Mouse (Mus musculus) retina, postnatal 1 day (tissue): Measurements from ENCODE around the gene Lrrc27.

Experiments used
- DNase-seq: peaks from one replicate; pipeline ENCODE4 v3.0.0-alpha.2; 2012

Gene Lrrc27

DNA sequence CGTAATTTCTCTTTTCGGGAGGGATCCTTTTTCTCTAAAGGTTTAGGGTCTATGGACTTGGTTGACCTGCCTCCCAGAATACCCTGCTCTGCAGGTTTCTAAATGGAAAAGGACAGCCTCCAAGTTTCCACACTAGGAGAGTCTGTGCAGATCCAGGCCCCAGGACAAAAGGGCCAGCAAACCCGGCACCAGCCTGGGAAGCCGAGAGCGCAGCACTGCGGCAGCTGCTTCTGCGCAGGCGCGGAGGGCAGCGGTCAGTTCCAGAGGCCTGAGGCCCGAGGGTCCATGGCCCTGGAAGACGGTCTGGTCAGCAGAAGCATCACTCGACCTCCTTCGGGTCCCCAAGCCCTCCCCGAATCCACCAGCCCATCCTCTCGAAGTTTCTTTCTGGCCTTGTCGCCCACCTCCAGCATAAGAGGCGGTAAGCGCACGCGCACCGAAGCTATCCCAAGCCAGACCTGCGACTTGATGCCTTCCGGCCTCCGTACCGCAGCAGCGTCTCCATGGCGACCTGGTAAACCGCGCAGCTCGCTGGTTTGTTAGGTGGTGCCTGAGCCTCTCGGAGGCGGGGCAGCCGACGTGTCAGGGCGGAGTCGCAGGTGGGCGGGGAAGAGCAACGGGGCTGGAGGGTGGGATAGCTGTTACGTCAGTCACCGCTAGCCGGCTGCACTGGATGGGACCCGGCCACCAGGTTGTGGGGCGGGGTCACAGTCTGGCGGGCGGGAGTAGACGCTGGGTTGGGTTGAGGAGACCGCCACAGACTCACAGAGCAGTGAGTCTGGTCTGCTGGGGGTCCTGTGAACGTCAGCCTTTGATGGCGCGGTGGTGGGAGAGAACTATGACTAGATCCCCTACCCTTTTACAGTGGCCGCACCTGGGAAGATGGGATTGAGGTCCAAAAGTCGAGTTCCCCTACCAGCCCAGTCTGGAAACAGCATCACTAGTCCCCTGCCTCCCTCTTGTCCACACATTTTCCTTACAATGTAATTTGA, at the start of gene Lrrc27, which contains the start of gene Stk32c:
Gene Lrrc27, plus strand, starts transcription at position 235 of the 992 bp plus-strand sequence.
Gene Stk32c, minus strand, starts transcription at position 554 of the 992 bp plus-strand sequence.
- peak; percentile 100 for DNase-seq

DNA sequence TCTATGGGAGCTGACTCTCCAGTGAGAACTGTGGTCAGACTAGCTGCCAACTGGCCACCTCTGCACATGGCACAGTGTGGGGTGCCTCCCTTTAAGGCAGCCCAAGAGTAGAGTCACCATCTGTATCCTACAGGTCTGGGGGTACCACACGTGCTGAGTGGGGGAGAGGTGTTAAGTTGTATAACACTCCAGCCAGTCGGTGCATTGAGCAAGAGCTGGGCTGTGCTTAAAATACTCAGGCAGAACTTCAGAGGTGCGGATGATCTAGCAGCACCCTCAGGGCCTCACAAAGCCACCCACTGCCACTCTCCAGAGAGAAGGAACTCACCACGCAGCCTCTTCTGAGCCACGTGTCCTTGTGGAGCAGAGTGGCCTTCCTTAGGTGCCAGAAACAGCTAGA, 48.4 kb upstream of the Lrrc27 start:
- DNase-seq: no peak

DNA sequence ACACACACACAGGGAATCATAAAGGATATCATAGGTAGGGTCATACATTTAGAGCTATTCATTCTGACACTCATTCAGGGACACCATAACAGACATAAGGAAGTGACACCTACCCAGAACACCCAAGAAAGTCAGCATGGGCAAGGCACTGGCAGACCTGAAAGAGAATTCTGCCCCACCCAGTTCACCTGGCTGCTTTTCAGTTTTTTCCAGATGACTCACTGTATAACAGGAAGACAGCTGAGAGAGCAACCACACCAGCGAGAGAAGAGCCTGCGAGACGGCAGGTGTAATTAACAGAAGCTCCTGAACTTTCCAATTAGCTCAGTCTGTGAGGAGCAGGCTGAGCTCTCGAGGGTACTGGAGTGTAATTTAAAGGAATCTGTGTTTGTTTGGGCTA, 43.6 kb upstream of the Lrrc27 start:
- no peak for DNase-seq

DNA sequence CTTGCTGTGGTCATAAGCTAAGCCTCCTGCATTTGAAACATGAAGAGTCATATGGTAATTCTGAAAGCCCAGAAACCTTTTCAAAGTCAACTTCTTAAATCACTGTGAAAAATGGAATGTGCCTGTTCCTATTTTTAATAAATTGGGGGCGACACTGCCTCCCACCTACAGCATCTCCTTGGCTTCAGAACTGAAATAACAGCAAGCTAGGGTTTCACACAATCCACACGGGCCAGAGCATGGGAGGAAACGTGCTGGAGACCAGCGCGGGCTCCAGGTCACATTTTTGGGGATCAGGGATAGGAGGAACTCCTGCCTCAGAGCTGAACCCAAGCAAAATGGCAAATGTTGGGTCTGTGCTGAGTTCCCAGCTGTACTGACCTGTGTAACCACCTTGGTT, 33.5 kb upstream of the Lrrc27 start:
- DNase-seq: no peak

DNA sequence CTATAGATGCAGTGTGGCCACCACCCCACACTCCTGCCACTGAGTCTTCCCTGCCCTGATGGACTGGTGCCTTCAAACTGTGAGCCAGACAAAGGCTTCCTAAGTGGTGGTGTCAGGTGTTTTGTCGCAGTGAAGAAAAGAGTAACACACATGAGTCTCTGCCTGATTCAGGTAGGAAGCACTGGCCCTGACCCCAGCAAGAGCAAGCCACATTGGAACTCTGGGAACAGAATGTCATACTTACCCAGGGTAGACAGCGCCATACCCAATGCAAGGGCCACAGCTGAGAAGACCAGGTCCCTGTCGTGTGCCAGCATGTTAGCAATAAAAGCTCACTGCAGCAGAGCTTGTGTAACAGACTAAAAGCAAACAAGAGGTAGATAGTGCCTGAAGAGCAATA, 32.7 kb upstream of the Lrrc27 start:
- no peak for DNase-seq

DNA sequence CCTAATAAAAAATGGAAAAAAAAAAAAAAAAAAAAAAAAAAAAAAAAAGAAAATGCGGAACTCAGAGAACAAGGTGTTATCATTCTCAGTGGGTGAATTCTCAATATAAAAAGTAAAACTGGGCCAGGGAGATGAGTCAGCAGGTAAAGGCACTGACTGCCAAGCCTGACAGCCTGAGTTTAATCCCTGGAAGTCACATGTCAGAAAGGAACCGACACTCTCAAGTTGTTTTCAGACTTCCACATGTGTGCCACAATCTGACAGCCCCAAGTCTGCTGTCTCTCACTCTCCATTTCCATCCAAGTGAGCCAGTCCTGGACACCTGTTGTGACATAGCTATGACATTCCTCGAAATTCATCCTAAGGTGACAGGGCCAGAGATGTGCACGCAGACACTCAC, 28.4 kb upstream of the Lrrc27 start:
- DNase-seq: no peak

DNA sequence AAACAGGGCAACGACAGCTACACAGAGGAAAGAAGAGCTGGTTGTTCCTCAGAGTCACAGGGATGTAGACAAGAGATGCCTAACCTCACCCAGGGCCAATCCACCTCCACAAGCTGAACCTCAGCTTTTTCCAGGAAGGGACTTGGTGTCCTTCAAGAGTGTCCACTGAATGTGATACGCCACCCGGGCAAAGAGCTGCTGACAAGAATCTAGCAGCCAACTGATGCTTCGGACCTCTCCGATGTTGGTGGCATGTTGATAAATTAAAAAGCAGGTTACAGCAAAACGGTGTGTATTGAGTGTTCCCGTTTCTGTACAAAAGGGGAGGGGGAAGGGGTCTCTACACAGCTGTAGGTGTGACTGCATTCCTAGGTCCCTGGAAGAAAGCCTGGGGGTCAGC, 27.9 kb upstream of the Lrrc27 start:
- no peak for DNase-seq

DNA sequence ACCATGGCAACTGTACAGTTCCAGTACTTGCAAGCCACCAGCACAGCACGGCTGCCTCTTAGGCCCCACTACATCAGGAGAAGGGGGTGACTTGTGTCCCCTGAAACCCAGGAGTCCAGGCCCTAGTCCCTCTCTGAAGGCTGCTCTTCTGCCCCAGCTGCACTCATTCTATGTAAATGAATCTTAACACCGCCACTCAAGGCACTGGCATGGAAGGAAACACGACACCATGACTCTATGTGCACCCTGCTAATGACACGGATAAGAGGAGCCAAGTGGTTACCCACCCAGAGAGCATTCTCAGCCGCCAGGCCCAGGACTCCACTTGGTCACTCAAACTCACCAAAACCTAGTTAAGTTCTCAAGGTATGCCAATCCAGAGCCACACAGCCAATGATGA, 26.8 kb upstream of the Lrrc27 start:
- DNase-seq: no peak

DNA sequence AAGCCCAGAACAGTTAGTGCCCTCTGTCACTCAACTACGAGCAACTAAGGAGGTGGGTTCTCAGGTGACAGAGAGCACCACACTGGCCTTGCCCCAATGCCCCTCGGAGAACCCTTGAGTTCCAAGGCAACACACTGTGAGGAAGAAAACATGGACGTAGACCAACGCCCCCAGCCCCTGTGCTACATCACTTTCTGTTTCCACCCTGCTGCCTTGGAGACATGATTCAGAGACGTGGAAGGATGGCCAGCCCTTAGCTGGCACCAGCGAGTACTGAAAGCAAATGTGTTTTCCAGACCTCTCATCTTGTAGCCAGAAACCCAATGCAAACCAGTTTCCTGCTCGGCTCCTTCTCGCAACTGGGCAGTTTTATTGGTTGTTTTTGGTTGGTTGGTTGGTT, 26.4 kb upstream of the Lrrc27 start:
- DNase-seq: no peak

DNA sequence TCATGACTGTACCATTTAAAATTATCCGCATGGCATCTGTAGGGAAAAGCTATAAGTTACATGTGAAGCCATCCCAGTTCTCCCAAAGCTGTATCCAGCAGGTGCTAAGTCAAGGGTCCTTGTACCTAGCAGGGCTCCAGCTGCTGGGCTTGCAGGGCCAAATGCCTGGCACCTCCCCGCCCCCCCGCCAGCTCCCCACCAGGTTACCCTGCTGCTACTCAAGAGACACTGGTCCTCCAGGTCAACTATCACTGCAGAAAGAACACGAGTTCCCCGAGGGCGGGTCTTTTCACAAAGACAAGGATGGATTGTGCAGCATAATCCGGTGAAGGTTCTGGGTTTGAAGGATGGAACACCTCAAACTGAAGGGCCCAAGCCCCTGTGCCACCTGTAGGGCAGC, 25.5 kb upstream of the Lrrc27 start:
- peak; percentile 11 for DNase-seq

DNA sequence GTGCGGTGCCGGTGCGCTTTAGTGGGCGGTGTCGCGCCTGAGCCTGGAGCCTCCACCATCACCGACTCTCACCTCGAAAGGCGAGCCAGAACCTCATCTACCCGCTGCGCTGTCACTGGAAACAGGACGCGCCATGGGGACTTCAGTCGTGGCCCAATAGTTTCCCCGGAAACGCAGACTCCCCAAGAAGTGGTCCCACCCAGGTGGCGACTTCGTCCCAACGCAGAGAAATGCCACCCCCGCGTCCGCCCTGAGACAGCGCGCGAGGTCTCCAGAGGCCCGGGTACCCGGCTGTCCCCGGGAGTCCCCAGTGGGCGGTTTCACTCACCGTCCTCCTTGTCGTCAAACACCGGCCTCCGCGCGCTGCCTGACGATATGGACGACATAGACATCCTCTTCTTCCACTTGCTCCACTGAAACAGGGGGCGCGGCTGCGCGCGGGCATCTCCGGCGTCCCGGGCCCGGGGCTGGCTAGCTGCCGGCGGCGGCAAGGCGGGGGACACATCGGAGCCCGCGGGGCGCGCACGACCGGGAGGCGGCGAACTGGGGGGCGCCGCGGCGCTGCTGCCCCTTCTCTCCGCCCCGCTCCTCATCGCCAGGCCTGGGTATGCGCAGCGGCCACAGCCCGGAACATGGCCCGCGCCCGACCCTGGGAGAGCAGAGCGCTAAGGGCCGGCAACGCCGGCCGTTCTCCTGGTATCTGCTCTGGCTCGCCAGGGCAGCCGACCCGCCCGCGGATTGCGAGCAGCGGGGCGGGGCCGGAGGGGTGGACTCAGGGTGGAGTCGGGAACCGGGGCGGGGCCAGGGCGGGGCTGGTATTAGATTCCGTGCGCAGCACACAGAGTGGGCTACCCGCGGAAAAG, 24.8 kb upstream of the Lrrc27 start:
- peak; percentile 89 for DNase-seq

DNA sequence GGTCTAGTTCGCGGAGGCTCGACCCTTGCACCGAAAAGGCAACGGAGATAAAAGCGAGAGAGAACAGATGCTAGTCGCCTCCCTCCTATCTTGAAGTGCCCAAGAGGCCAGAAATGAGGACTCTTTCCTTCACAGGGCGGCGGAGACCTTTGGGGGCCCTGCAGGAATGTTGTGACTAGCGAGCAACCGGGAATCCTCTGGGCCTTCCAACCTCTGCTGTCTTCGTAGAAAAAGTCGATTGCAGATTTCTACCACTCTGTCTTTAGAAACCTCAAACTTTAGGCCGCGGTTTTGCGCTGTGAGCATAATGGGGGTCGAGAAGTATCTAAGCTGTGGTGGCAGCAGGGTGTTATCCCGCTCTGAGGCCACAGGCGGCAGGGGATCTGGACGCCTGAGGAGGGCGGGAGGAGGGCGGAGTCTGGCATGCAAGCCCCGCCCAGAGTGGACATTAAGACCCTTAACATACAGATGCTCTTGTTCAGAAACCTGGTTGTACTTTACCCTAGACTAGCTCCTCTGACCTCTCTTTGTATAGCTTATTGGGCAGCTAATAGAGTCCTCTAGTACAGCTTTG, 24.1 kb upstream of the Lrrc27 start:
- DNase-seq: peak; percentile 83

DNA sequence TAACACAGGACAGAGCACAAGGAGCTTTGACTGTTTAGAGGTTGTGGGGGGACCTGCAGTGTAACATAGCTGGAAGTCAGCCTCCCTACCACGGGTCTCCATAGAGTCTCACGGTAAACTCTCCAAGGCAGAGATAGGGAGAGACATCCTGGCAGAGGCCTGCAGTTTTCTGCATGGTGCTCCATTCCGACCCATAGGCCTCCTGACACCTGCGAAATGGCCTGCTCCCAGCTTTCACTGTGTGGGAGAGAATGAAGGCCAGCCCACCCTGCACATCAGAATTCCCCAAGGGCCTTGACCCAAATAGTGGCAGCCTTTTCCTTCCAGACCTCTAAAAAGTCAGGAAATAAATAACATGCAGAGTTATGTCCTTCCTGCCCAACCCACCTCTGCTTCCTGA, 22.2 kb upstream of the Lrrc27 start:
- DNase-seq: no peak

DNA sequence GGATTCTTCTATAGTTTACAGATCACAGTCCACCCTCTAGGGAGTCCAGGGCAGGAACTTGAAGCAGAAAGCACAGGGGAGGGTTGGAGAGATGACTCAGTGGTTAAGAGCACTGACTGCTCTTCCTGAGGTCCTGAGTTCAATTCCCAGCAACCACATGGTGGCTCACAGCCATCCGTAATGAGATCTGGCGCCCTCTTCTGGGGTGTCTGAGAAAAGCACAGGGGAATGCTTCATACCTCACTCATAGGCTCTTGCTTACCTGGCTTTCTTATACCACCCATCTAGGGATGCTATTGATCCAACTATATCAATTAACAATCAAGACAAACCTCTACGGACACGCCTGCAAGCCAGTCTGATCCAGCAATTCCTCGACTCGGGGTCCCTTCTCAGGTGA, 21.2 kb upstream of the Lrrc27 start:
- no peak for DNase-seq

DNA sequence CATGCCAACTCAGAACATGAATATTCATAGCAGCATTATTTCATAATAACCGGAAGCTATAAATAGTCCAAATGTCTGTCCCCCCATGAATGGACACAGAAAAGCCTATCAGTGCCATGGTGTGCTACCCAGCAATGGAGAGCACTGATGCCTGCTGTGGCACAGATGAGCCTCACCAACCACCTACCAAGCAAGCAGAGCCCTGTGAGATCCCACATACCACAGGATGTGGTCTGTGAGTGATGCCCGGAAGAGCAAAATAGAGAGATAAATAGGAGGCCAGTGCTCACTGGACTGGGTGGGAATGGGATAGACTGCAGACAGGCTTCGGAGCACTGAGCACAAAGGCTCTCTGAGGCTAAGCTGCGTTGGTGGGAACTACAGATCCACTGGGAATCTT, 15.8 kb upstream of the Lrrc27 start:
- DNase-seq: no peak

DNA sequence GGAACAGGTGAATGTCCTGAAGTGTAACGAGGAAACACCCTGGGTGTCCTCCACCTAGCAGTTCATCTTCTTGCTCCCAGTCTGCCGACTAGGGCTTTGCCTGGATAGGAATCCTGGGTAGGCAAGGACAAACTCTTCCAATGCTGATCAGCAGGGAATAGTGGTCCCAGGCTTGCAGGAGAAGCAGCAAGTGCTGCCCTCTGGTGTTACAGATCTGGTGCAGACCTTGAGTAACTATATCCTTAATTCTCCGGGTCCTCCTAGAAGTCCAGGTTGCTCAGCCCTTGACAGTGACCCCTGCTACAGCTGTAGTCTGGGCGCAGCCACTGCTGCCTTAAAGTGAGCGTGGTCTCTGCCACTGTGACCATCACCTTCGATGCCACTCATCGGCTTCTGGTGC, 12.7 kb upstream of the Lrrc27 start:
- DNase-seq: peak; percentile 87

DNA sequence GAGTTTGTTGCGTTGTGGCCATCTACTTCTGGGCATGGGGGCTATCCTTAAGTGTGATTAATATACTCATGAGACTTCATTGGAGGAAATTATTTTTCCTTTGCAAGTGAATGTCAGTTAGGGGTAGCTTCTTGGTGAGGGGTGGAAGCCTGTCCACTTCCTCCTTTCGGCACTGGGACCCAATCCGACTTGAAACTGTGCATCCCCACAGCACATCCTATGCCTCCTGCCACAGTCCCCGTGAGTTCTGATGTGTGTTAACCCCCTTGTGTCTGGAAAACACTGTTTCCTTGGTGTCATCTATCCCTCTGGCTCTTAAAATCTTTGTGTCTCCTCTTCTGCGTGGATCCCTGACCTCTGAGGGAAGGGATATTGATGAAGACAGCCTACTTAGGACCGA, 11.6 kb upstream of the Lrrc27 start:
- no peak for DNase-seq

DNA sequence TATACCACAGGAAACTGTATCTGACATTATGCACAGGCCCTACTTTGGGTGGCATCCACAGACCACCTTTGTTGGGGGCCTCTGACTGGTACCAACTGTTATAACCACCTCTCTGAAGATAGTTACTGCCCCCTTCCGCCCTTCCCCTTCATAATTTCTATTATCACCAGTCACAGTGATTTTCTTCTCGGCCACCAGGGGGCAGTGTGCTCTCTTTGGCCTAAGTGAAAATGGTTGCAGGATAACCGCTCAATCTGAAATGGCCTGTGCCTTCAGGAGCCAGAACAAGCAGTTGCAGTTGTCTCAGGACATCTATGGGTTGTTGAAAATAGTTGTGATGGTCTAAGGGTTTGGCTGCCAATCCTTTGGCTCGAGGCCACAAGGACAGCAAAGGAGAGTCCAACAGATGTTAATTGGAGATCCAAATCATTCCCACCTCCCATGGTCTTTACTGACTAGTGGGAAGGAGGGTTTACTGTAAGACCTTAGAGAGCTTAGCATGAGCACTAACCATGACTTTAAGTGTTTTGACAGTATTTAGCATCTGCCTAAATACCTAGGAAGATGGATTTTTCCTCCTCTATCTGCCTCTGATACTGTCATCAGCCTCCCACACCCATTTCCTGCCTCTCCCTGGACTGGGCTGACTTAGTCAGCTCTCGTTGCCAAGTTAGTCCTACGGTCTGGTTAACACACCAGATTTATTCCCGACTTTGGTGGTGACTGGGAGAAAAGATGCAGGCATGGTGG, 4.6 kb upstream of the Lrrc27 start:
- DNase-seq: peak; percentile 87

DNA sequence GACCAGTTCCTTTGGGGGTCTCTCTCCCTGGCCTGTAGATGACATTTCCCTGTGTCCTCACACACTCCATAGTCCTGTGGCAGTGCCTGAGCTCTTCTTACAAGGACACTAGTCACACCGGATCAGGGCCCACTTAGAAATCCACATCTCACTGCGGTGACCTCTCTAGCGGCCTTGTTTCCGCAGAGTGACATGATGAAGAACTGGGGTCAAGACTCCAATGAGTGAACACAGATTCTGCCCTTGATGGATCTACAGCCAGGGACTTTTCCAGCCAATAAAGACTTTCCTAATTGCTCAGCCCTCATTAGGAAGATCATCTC, 4.1 kb upstream of the Lrrc27 start:
- no peak for DNase-seq

DNA sequence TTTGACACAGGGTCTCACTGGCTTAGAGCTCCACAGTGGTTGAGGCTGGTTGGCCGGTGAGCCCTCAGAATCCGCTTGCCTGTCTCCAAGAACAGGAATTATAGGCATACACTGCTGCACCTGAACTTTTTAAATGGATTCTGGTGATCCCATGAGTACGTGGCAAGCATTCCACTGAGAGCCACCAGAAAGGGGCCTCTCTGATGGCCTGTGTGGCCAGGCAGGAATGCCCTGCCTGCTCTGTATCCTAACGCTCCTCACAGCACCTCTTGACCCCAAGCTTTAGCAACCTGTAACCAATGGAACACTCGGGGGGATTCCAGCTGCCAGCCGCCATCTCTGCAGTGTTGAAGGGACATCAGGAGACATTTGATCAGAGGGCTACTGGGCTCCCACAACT, 1.0 kb upstream of the Lrrc27 start:
- DNase-seq: no peak

DNA sequence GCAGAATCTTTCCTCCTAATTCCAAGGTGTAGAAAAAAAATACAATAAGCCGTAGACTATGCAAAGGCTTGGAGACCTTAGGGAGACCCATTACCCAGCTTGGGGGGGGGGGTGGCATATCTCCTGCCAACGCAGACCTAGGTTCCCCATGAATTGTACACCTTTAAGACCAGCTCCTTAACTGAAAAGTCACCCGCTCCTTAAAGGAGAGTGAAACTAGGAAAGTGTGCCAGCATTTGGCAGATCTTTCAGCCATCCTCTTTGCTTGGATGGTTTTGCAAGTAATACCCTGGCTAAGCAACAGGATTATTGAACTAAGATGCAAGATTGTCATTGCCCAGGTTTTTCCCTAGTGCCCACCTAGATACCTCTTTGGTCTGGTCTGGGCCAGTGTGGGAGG, 963 bp downstream of the Lrrc27 start:
- DNase-seq: no peak

DNA sequence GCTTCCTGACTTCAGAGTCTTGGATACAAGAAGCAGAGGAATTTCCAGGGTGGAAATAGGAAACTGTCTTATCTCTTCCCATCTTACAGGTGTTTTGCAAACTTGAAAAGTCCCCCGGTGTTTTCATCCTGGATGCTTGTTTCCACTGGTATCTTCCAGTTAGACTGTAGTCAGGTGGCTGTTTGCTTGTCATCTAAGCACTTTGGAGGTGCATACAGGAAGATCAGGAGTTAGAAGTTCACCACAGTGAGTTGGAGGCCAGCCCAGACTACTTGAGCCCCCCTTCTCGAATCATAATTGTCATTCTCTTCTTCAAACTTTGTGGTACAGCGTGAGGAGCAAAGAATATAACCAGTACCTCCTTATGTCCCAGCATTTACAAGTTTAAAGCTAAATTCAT, 1.4 kb downstream of the Lrrc27 start:
- no peak for DNase-seq
